Mouse (Mus musculus) liver, embryonic 14.5 days (tissue): ENCODE results near the gene Gpr4. TPM values are rescaled to one million over a fixed set of nuclear protein-coding genes. Genes with fewer than 3 reads are reported as not detected.

Experiments
- ATAC-seq: fragments of 200-750 bp; cut with Nextera tagmentation; 2 replicates; pipeline ENCODE4 v1.8.0; 2017; ENCODE audit warnings: moderate number of reproducible peaks, mild to moderate bottlenecking, moderate library complexity; ENCODE audit not compliant: insufficient read depth
- DNase-seq, 3 experiments: peaks; one replicate each; pipeline ENCODE4 v3.0.0-alpha.2; 2012 to 2013; ENCODE audit warnings: low read depth in 3 of 3, low spot score in 3 of 3
- H3K27ac ChIP-seq: fragments of 300-500 bp; sonication (generic); 2 replicates; pipeline ENCODE4 v1.5.1; 2014; ENCODE audit warnings: moderate library complexity, mild to moderate bottlenecking, control low read depth, inconsistent platforms
- H3K27me3 ChIP-seq: fragments of 300-500 bp; sonication (generic); 2 replicates; pipeline ENCODE4 v1.6.1; 2014; ENCODE audit warnings: mild to moderate bottlenecking, low read length, moderate library complexity; ENCODE audit not compliant: control insufficient read depth, insufficient read depth
- H3K36me3 ChIP-seq: fragments of 300-500 bp; sonication (generic); replicated peaks from 2 replicates; pipeline ENCODE4 v1.6.1; 2014; ENCODE audit warnings: low read depth; ENCODE audit not compliant: control insufficient read depth, insufficient read depth
- H3K4me1 ChIP-seq, 2 experiments: fragments of 200-500 bp in 1 of 2; fragments of 300-500 bp in 1 of 2; sonication (generic) in 1 of 2; replicated peaks; 2 replicates each; pipeline ENCODE4 v1.6.1; 2012 to 2014; ENCODE audit warnings: antibody characterized with exemption in 1 of 2, inconsistent platforms in 1 of 2, low read length in 1 of 2; ENCODE audit not compliant: control insufficient read depth in 2 of 2, insufficient read depth in 2 of 2
- H3K4me2 ChIP-seq: fragments of 300-500 bp; sonication (generic); 2 replicates; pipeline ENCODE4 v1.6.1; 2014; ENCODE audit warnings: low read depth, mild to moderate bottlenecking, control low read depth, moderate library complexity
- H3K4me3 ChIP-seq, 2 experiments: fragments of 200-500 bp in 1 of 2; fragments of 300-500 bp in 1 of 2; sonication (generic) in 1 of 2; 2 replicates each; pipeline ENCODE4 v1.5.1; 2012 to 2014; ENCODE audit warnings: low read depth in 2 of 2, low read length in 2 of 2, mild to moderate bottlenecking in 2 of 2, control low read depth in 1 of 2, inconsistent platforms in 1 of 2, moderate library complexity in 1 of 2; ENCODE audit not compliant: insufficient read depth in 1 of 2
- H3K9ac ChIP-seq: fragments of 300-500 bp; sonication (generic); replicated peaks from 2 replicates; pipeline ENCODE4 v1.6.1; 2014; ENCODE audit warnings: mild to moderate bottlenecking, control low read depth, moderate library complexity
- H3K9me3 ChIP-seq: fragments of 300-500 bp; sonication (generic); 2 replicates; pipeline ENCODE4 v1.6.1; 2016; ENCODE audit warnings: low read length, mixed read lengths; ENCODE audit not compliant: control insufficient read depth
- CTCF ChIP-seq: IDR thresholded peaks from 2 replicates; pipeline ENCODE4 v1.5.1; 2016; ENCODE audit warnings: antibody characterized with exemption, low read depth, control low read depth
- EP300 ChIP-seq: IDR thresholded peaks from 2 replicates; pipeline ENCODE4 v1.6.1; 2016; ENCODE audit warnings: antibody characterized with exemption, low read depth
- WGBS: fragments of 180-500 bp; shearing (Covaris S2); extraction: QIAGEN DNeasy Blood & Tissue Kit; methylation state at CpG from one replicate; pipeline ENCODE4 v1.1.7; 2014; ENCODE audit not compliant: insufficient replicate concordance; 5-methylcytosine and 5-hydroxymethylcytosine counted together
- polyA plus RNA-seq, 2 experiments: library from polyadenylated mRNA; depleted of rRNA in 1 of 2; stranded (reverse) in 1 of 2; unstranded in 1 of 2; fragments of >200 nt; fragmentation: Nextera tagmentation in 1 of 2; extraction: Ambion mirVana in 1 of 2; gene quantifications; 2 replicates each; pipeline versions ENCODE4 v1.2.1 to v1.2.3; 2012 to 2014

The Gpr4 gene
- polyA plus RNA-seq, 2 experiments: 0.10 to 0.35 TPM

- no peak for ATAC-seq
- no peak overlapping the region for H3K9ac ChIP-seq
These were observed 24.1 kb downstream of the Gpr4 start for GRCm38 (mm10) chr7:19236411-19236810.

GRCm38 (mm10) chr7:19238344-19238743 is 26.0 kb downstream of the Gpr4 start:
- ATAC-seq (no peak), DNase-seq (no peak)
- Histone ChIP-seq H3K9ac (no peak overlapping the region), H3K4me3 (no peak overlapping the region), H3K9me3 (no peaks in the 10 kb centered on the region), H3K4me1 (peaks cover 41 to 47% of the 10 kb centered on the region in 2 experiments), H3K36me3 (no peaks in the 10 kb centered on the region), H3K27me3 (no peaks in the 10 kb centered on the region), H3K27ac (peak overlapping the region; percentile 25; the same call in 1 of the 2 replicates), H3K4me2 (no peak overlapping the region)
- 97% methylated on average over 4 of the region's 4 CpGs for WGBS
- TF ChIP-seq CTCF (no peak), EP300 (no peak)

More at GRCm38 (mm10) chr7:19236411-19236810, 24.1 kb downstream of the Gpr4 start:
- no peak overlapping the region for H3K4me2 ChIP-seq
- H3K4me3 ChIP-seq: no peak overlapping the region
- H3K36me3 ChIP-seq: no peaks in the 10 kb centered on the region
- no peak for DNase-seq
- no peaks in the 10 kb centered on the region for H3K9me3 ChIP-seq
- TF ChIP-seq EP300 (no peak), CTCF (no peak)
- H3K27ac ChIP-seq: no peak overlapping the region
- WGBS: 58% methylated on average over 2 of the region's 2 CpGs
- H3K4me1 ChIP-seq: peaks cover 34 to 54% of the 10 kb centered on the region in 2 experiments
- H3K27me3 ChIP-seq: no peaks in the 10 kb centered on the region

GRCm38 (mm10) chr7:19239423-19239822 is 27.1 kb downstream of the Gpr4 start:
- H3K4me2 ChIP-seq: peak overlapping the region; percentile 64

DNA sequence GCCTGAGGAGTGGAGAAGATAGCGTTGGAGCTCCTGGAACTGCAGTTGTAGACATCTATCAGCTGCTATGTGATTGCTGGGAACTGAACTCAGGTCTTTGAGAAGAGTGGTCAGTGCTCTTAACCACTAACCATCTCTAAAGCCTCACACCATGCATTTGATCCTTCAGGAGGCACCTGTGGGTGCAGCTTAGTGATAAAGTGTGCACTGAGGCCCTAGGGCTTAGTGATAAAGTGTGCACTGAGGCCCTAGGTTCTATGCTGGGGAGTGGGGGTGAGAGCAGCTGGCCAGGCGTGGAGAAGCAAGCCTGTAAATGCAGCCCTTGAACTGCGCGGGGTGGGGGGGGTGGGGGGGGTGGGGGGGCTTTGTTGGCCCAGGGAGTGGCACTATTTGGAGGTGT is 27.6 kb downstream of the Gpr4 start:
- Histone ChIP-seq H3K36me3 (peaks cover 2% of the 10 kb centered on the region; the same call in 1 of the 2 replicates), H3K4me3 (peak overlapping the region in 1 of 2 experiments; percentile 29; a peak in 2 of 4 replicates), H3K4me2 (peak overlapping the region; percentile 64), H3K27ac (peak overlapping the region; percentile 83), H3K9me3 (no peaks in the 10 kb centered on the region), H3K9ac (peak overlapping the region; percentile 55), H3K27me3 (no peaks in the 10 kb centered on the region), H3K4me1 (peaks cover 46 to 48% of the 10 kb centered on the region in 2 experiments)
- ATAC-seq: peak; percentile 91
- WGBS: 15% methylated on average over 4 of the region's 4 CpGs
- peak; percentile 74 for TF ChIP-seq EP300
- no peak for TF ChIP-seq CTCF
- peak in 1 of 3 experiments; percentile 73 for DNase-seq

More at GRCm38 (mm10) chr7:19239423-19239822, 27.1 kb downstream of the Gpr4 start:
- Histone ChIP-seq H3K27ac (peak overlapping the region; percentile 83), H3K4me3 (peak overlapping the region in 1 of 2 experiments; percentile 29; a peak in 2 of 4 replicates), H3K9me3 (no peaks in the 10 kb centered on the region), H3K4me1 (peaks cover 41 to 50% of the 10 kb centered on the region in 2 experiments), H3K27me3 (no peaks in the 10 kb centered on the region), H3K9ac (peak overlapping the region; percentile 55), H3K36me3 (no peaks in the 10 kb centered on the region)
- DNase-seq (peak in 2 of 3 experiments; percentile 55 to 89), ATAC-seq (peak; percentile 91)
- WGBS: 0% methylated on average over 1 of the region's 1 CpGs
- peak; percentile 99 for TF ChIP-seq CTCF
- TF ChIP-seq EP300: no peak

DNA sequence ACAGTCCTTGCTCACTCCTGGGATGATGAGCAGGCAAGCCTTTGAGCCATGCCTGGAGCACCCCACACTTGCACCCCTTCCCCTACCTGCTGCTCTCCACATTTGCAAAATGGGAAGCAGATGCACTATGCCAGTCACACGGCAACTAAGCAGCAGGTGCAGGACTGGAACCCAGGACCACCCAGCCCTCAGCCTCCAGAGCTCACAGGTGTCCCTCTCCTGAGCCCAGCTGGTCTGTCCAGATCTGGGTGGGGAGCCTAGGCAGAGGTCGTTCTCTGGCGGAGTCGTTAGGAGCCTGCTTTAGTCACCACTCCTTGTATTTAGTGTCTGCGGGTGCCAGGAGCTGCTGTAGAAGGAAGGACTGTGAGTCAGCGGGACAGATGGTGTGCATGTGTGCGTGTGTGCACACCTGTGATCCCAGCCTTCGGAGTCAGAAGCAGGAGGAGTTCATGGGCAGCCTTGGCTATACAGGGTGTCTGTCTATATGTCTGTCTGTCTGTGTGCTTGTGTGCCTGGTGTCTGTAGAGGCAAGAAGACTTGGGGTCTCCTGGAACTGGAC is 28.6 kb downstream of the Gpr4 start:
- Histone ChIP-seq H3K9ac (peak overlapping the region; percentile 41), H3K4me2 (peak overlapping the region; percentile 43), H3K27me3 (no peaks in the 10 kb centered on the region), H3K4me1 (peaks cover 40 to 47% of the 10 kb centered on the region in 2 experiments), H3K4me3 (no peak overlapping the region), H3K9me3 (no peaks in the 10 kb centered on the region), H3K27ac (peak overlapping the region; percentile 83), H3K36me3 (peaks cover 11% of the 10 kb centered on the region)
- no peak for TF ChIP-seq CTCF
- TF ChIP-seq EP300: no peak
- DNase-seq (no peak), ATAC-seq (no peak)
- WGBS: 79% methylated on average over 8 of the region's 8 CpGs
